ENCODE assay signal across 23 mouse cellular contexts in genomic region chr14:73345614-73346013, GRCm38 (mm10). TPM values are rescaled to one million over a fixed set of nuclear protein-coding genes. Genes with fewer than 3 reads are reported as not detected.
DNase-seq lines count a peak whose midpoint lies in the region; ATAC-seq and TF ChIP-seq lines count a peak whose summit lies in the region.
"Had no signal": no experiment of that assay in that cellular context is flagged by ENCODE, and none has a peak within 500 bp of the region (broad histone marks: within the 10 kb centered on the region; RNA-seq: fewer than 3 reads in every experiment).

No protein-coding gene starts in this region.

- no peak for ATAC-seq in midbrain, postnatal 0 days (ENCODE audit: low FRiP score)
- no peak for ATAC-seq in heart, embryonic 11.5 days (replicated peaks; ENCODE audit: insufficient number of reproducible peaks, low FRiP score, low TSS enrichment)
- ATAC-seq: CD4-positive, CD25-positive, alpha-beta regulatory T cell, adult 4 months; forebrain, embryonic 14.5 days; midbrain, embryonic 15.5 days had no signal

- DNase-seq in layer of hippocampus, adult 2 months (ENCODE audit: low spot score in 2 of 2), result no peak
- DNase-seq in layer of hippocampus, postnatal 36 days, result no peak
- DNase-seq in midbrain, postnatal 0 days (ENCODE audit: low spot score), result peak; percentile 12
- no peak for DNase-seq in midbrain, embryonic 10.5 days (ENCODE audit: low spot score)
- peak; percentile 43 for DNase-seq in R1 (ENCODE audit: low read depth, low spot score)
- DNase-seq in spleen, postnatal 10 days (ENCODE audit: low spot score in 2 of 2), result no peak
- DNase-seq in heart, postnatal 36 days, result no peak
- DNase-seq: cerebellum, adult 11-12 months; cerebellum, postnatal 36 days; gastrocnemius, postnatal 36 days; liver, embryonic 13.5 days; right cerebral cortex, adult 18-20 months; thymus, postnatal 14 days had no signal

- 90% methylated on average over 4 of the region's 4 CpGs for WGBS in midbrain, postnatal 0 days
- WGBS in midbrain, embryonic 10.5 days, result 92% methylated on average over 4 of the region's 4 CpGs
- 89% methylated on average over 4 of the region's 4 CpGs for WGBS in heart, embryonic 11.5 days (ENCODE audit: insufficient replicate concordance)

- no peaks in the 10 kb centered on the region for H3K4me1 ChIP-seq in midbrain, postnatal 0 days (ENCODE audit: insufficient read depth, low read length)
- peaks cover 6% of the 10 kb centered on the region; the same call in 1 of the 2 replicates for H3K4me1 ChIP-seq in midbrain, embryonic 10.5 days
- H3K4me1 ChIP-seq in heart, embryonic 11.5 days (ENCODE audit: control insufficient read depth, insufficient read depth, low read length), result peaks cover 6% of the 10 kb centered on the region; the same call in 1 of the 2 replicates
- H3K4me1 ChIP-seq: midbrain, embryonic 15.5 days had no signal

- H3K4me3 ChIP-seq in layer of hippocampus, adult 2 months, result no peak overlapping the region
- H3K4me3 ChIP-seq in midbrain, postnatal 0 days (ENCODE audit: low read depth, low read length), result no peak overlapping the region
- no peak overlapping the region for H3K4me3 ChIP-seq in midbrain, embryonic 10.5 days
- H3K4me3 ChIP-seq in heart, embryonic 11.5 days (ENCODE audit: low read depth, low read length), result no peak overlapping the region
- H3K4me3 ChIP-seq: embryonic facial prominence, embryonic 10.5 days; erythroblast, embryonic 14.5 days; heart, embryonic 12.5 days; kidney, embryonic 15.5 days; limb, embryonic 10.5 days; liver, embryonic 13.5 days; midbrain, embryonic 15.5 days had no signal

- no peak overlapping the region for H3K9ac ChIP-seq in midbrain, postnatal 0 days (replicated peaks; ENCODE audit: low read length, poor library complexity, severe bottlenecking)
- H3K9ac ChIP-seq in heart, embryonic 11.5 days (ENCODE audit: low read depth, low read length), result no peak overlapping the region
- H3K9ac ChIP-seq: heart, embryonic 12.5 days; kidney, embryonic 15.5 days; liver, embryonic 13.5 days; midbrain, embryonic 15.5 days had no signal

- H3K4me2 ChIP-seq in midbrain, postnatal 0 days (ENCODE audit: low read depth, low read length, poor library complexity, severe bottlenecking), result no peak overlapping the region
- no peak overlapping the region for H3K4me2 ChIP-seq in heart, embryonic 11.5 days
- H3K4me2 ChIP-seq: heart, embryonic 12.5 days; kidney, embryonic 15.5 days; liver, embryonic 13.5 days; midbrain, embryonic 15.5 days had no signal

- H3K27ac ChIP-seq in layer of hippocampus, adult 2 months, result no peak overlapping the region
- no peak overlapping the region for H3K27ac ChIP-seq in midbrain, postnatal 0 days (ENCODE audit: low read depth, low read length)
- no peak overlapping the region for H3K27ac ChIP-seq in midbrain, embryonic 10.5 days (replicated peaks)
- no peak overlapping the region for H3K27ac ChIP-seq in heart, embryonic 11.5 days (ENCODE audit: low read depth, low read length)
- H3K27ac ChIP-seq: embryonic facial prominence, embryonic 10.5 days; kidney, embryonic 15.5 days; limb, embryonic 10.5 days; liver, embryonic 13.5 days; macrophage; midbrain, embryonic 15.5 days had no signal

- no peaks in the 10 kb centered on the region for H3K36me3 ChIP-seq in midbrain, postnatal 0 days (ENCODE audit: insufficient read depth, low read length)
- H3K36me3 ChIP-seq in midbrain, embryonic 10.5 days, result no peaks in the 10 kb centered on the region
- H3K36me3 ChIP-seq in heart, embryonic 11.5 days (ENCODE audit: control insufficient read depth, insufficient read depth, low read length), result no peaks in the 10 kb centered on the region
- H3K36me3 ChIP-seq: embryonic facial prominence, embryonic 10.5 days; heart, embryonic 12.5 days; kidney, embryonic 15.5 days; limb, embryonic 10.5 days; midbrain, embryonic 15.5 days had no signal

- intact Hi-C loops in heart, postnatal 36 days (cut with DNase I), result no loop called here

- TF ChIP-seq CTCF in layer of hippocampus, adult 2 months (conservative IDR thresholded peaks at IDR 0.05), result peak; percentile 50
- TF ChIP-seq CTCF in midbrain, postnatal 0 days (IDR thresholded peaks at IDR 0.05), result peak; percentile 6; the same call in 1 of the 2 replicates

- no peaks in the 10 kb centered on the region for H3K27me3 ChIP-seq in midbrain, postnatal 0 days (ENCODE audit: insufficient read depth, low read length)
- H3K27me3 ChIP-seq in midbrain, embryonic 10.5 days (ENCODE audit: low read depth, poor library complexity, severe bottlenecking), result no peaks in the 10 kb centered on the region
- H3K27me3 ChIP-seq in heart, embryonic 11.5 days (ENCODE audit: control insufficient read depth, insufficient read depth, low read length), result no peaks in the 10 kb centered on the region
- H3K27me3 ChIP-seq: heart, embryonic 12.5 days; kidney, embryonic 15.5 days; liver, embryonic 13.5 days; midbrain, embryonic 15.5 days had no signal

- no peaks in the 10 kb centered on the region for H3K9me3 ChIP-seq in midbrain, postnatal 0 days (ENCODE audit: low read length)
- H3K9me3 ChIP-seq in midbrain, embryonic 10.5 days (replicated peaks), result no peaks in the 10 kb centered on the region
- no peaks in the 10 kb centered on the region for H3K9me3 ChIP-seq in heart, embryonic 11.5 days (replicated peaks; ENCODE audit: control insufficient read depth, low read length)
- H3K9me3 ChIP-seq: embryonic facial prominence, embryonic 10.5 days; kidney, embryonic 15.5 days; limb, embryonic 10.5 days; liver, embryonic 13.5 days; midbrain, embryonic 15.5 days had no signal

RNA-seq across cellular contexts. Expression of gene Rb1, which starts 20.0 kb away (rescaled TPM):
- 10 to 100 TPM; 32.0 to 40.5 TPM for total RNA-seq in layer of hippocampus, adult 2 months (2021)
- 10 to 100 TPM; 39.2 to 43.2 TPM for total RNA-seq in layer of hippocampus, postnatal 36 days (2021)
- total RNA-seq in midbrain, postnatal 0 days (2014; rRNA removed), result 32.7 and 41.5 TPM in 2 replicates
- 17.3 and 19.0 TPM in 2 replicates for polyA plus RNA-seq in midbrain, postnatal 0 days (2015; fragmentation: Nextera tagmentation; extraction: Ambion mirVana)
- polyA plus RNA-seq in midbrain, embryonic 10.5 days (2016; fragmentation: Nextera tagmentation; extraction: Ambion mirVana), result 25.9 and 26.3 TPM in 2 replicates
- 15.6 and 18.1 TPM in 2 replicates for polyA plus RNA-seq in heart, embryonic 11.5 days (2014; fragmentation: Nextera tagmentation; extraction: Ambion mirVana)
- total RNA-seq in heart, postnatal 36 days (2021), result 10 to 100 TPM; 20.9 to 22.2 TPM

RNA-seq across cellular contexts. Expression of gene Itm2b, which starts 39.5 kb away (rescaled TPM):
- total RNA-seq in layer of hippocampus, adult 2 months (2021), result 1,000 to 10,000 TPM in 1 of 2 experiments, 100 to 1,000 TPM in 1; 989 to 1,035 TPM
- total RNA-seq in layer of hippocampus, postnatal 36 days (2021), result 1,000 to 10,000 TPM in 1 of 2 experiments, 100 to 1,000 TPM in 1; 984 to 1,028 TPM
- 381 and 427 TPM in 2 replicates for total RNA-seq in midbrain, postnatal 0 days (2014; rRNA removed)
- polyA plus RNA-seq in midbrain, postnatal 0 days (2015; fragmentation: Nextera tagmentation; extraction: Ambion mirVana), result 855 and 913 TPM in 2 replicates
- polyA plus RNA-seq in midbrain, embryonic 10.5 days (2016; fragmentation: Nextera tagmentation; extraction: Ambion mirVana), result 226 and 281 TPM in 2 replicates
- 513 and 567 TPM in 2 replicates for polyA plus RNA-seq in heart, embryonic 11.5 days (2014; fragmentation: Nextera tagmentation; extraction: Ambion mirVana)
- 100 to 1,000 TPM; 753 to 767 TPM for total RNA-seq in heart, postnatal 36 days (2021)

Comparison
In these comparisons a context has a peak if more than half of its experiments do, and no peak if none do; other contexts are left out.
1. DNase-seq: peak in midbrain, postnatal 0 days (single experiment) and R1 (single experiment); none in layer of hippocampus, adult 2 months (0 of 2), layer of hippocampus, postnatal 36 days (0 of 2), midbrain, embryonic 10.5 days (single experiment), spleen, postnatal 10 days (0 of 2) and heart, postnatal 36 days (0 of 2).